Comparison of ENCODE assay signal across 21 mouse cellular contexts in genomic region chr2:17859234-17859633, GRCm38 (mm10).
"Had no signal": no experiment of that assay in that cellular context is flagged by ENCODE, and none has a peak within 500 bp of the region (broad histone marks: within the 10 kb centered on the region; RNA-seq: fewer than 3 reads in every experiment).

No protein-coding gene starts in this region.

- H3K36me3 ChIP-seq: heart, embryonic 10.5 days; heart, embryonic 12.5 days; hindbrain, embryonic 13.5 days; hindbrain, embryonic 15.5 days; kidney, embryonic 15.5 days; limb, embryonic 13.5 days; limb, embryonic 15.5 days had no signal

- H3K4me3 ChIP-seq: heart, embryonic 10.5 days; heart, embryonic 12.5 days; hindbrain, embryonic 13.5 days; hindbrain, embryonic 15.5 days; kidney, embryonic 15.5 days; limb, embryonic 13.5 days; limb, embryonic 15.5 days had no signal

- H3K9me3 ChIP-seq: heart, embryonic 10.5 days; heart, embryonic 12.5 days; hindbrain, embryonic 13.5 days; hindbrain, embryonic 15.5 days; kidney, embryonic 15.5 days; limb, embryonic 13.5 days; limb, embryonic 15.5 days had no signal

- DNase-seq: gastrocnemius, postnatal 14 days; gastrocnemius, postnatal 36 days; heart, adult 18-20 months; kidney, adult 11 months; kidney, adult 2 months; kidney, adult 9 months; kidney, postnatal 14 days; kidney, postnatal 36 days; layer of hippocampus, adult 9-11 months; layer of hippocampus, postnatal 36 days; left cerebral cortex, postnatal 4 days had no signal

- H3K27me3 ChIP-seq: hindbrain, embryonic 13.5 days; hindbrain, embryonic 15.5 days; kidney, embryonic 15.5 days; limb, embryonic 13.5 days; limb, embryonic 15.5 days had no signal

- H3K27ac ChIP-seq: hindbrain, embryonic 13.5 days; hindbrain, embryonic 15.5 days; hindbrain, postnatal 0 days; limb, embryonic 15.5 days had no signal

- H3K4me2 ChIP-seq: heart, embryonic 12.5 days; hindbrain, embryonic 13.5 days; hindbrain, embryonic 15.5 days; kidney, embryonic 15.5 days; limb, embryonic 13.5 days; limb, embryonic 15.5 days had no signal

- H3K9ac ChIP-seq: heart, embryonic 12.5 days; hindbrain, embryonic 13.5 days; hindbrain, embryonic 15.5 days; kidney, embryonic 15.5 days; limb, embryonic 13.5 days; limb, embryonic 15.5 days had no signal

- ATAC-seq: forebrain, embryonic 16.5 days; hindbrain, postnatal 0 days; intestine, embryonic 16.5 days had no signal
